Mouse (Mus musculus) thymus, adult 2 months (tissue): ENCODE measurements at regions not wholly inside any gene's neighbourhood (a gene's known extent, or its start where the extent isn't known, plus 50 kb on each side); places are given as distances from the start of the nearest gene placed in this dataset.

Experiments used
- DNase-seq: peaks from one replicate; pipeline ENCODE4 v3.0.0; 2021
- H3K27ac ChIP-seq: fragments of 200-500 bp; 2 replicates; pipeline ENCODE4 v1.5.1; 2012; ENCODE audit warnings: low read length, control low read depth; ENCODE audit not compliant: control insufficient read depth, insufficient read depth
- H3K27me3 ChIP-seq: fragments of 200-500 bp; 2 replicates; pipeline ENCODE4 v1.6.1; 2012; ENCODE audit warnings: mild to moderate bottlenecking, low read length, moderate library complexity, mixed read lengths; ENCODE audit not compliant: control insufficient read depth, insufficient read depth
- H3K36me3 ChIP-seq: fragments of 200-500 bp; 2 replicates; pipeline ENCODE4 v1.6.1; 2012; ENCODE audit warnings: mild to moderate bottlenecking, low read length, moderate library complexity; ENCODE audit not compliant: control insufficient read depth, insufficient read depth
- H3K4me1 ChIP-seq: fragments of 200-500 bp; replicated peaks from 2 replicates; pipeline ENCODE4 v1.6.1; 2012; ENCODE audit warnings: low read length; ENCODE audit not compliant: control insufficient read depth, insufficient read depth
- H3K4me3 ChIP-seq: fragments of 200-500 bp; 2 replicates; pipeline ENCODE4 v1.5.1; 2012; ENCODE audit warnings: mild to moderate bottlenecking, low read length, control low read depth, moderate library complexity; ENCODE audit not compliant: control insufficient read depth, insufficient read depth
- CTCF ChIP-seq: fragments of 200-500 bp; IDR thresholded peaks from 2 replicates; pipeline ENCODE4 v1.5.1; 2012; ENCODE audit warnings: mild to moderate bottlenecking, control low read depth, low read length, moderate library complexity, borderline replicate concordance; ENCODE audit not compliant: control insufficient read depth, poor library complexity, insufficient read depth; ENCODE audit errors: extremely low read depth
- POLR2A ChIP-seq: fragments of 200-500 bp; IDR thresholded peaks from 2 replicates; pipeline ENCODE4 v1.6.1; 2012; ENCODE audit warnings: mild to moderate bottlenecking, low read length, control low read depth, moderate library complexity; ENCODE audit not compliant: control insufficient read depth, poor library complexity, insufficient read depth; ENCODE audit errors: extremely low read depth
- WGBS: fragments of 180-500 bp; shearing (Covaris S2); methylation state at CpG from one replicate; pipeline ENCODE4 v1.1.7; 2018; 5-methylcytosine and 5-hydroxymethylcytosine counted together

- peaks cover 4% of the 10 kb centered on the region; the same call in 1 of the 2 replicates for H3K4me1 ChIP-seq
- no peak for TF ChIP-seq POLR2A
- no peak for TF ChIP-seq CTCF
- H3K4me3 ChIP-seq = no peak overlapping the region
- no peaks in the 10 kb centered on the region for H3K36me3 ChIP-seq
- no peak overlapping the region; the same call in 1 of the 2 replicates for H3K27ac ChIP-seq
- peak; percentile 76 for DNase-seq
- no peaks in the 10 kb centered on the region for H3K27me3 ChIP-seq
- WGBS = 2% methylated on average over 6 of the region's 6 CpGs
Measured at GRCm38 (mm10) chr6:70714239-70714638, 77.8 kb downstream of the Rpia start.

GRCm38 (mm10) chr6:70713665-70714064 is 78.4 kb downstream of the Rpia start:
- 85% methylated on average over 6 of the region's 6 CpGs for WGBS
- Histone ChIP-seq H3K36me3 (no peaks in the 10 kb centered on the region), H3K4me1 (peaks cover 4% of the 10 kb centered on the region; the same call in 1 of the 2 replicates), H3K4me3 (no peak overlapping the region), H3K27me3 (no peaks in the 10 kb centered on the region), H3K27ac (no peak overlapping the region)
- DNase-seq = no peak
- TF ChIP-seq CTCF (no peak), POLR2A (no peak)

GRCm38 (mm10) chr6:70713118-70713517 is 78.9 kb downstream of the Rpia start:
- H3K36me3 ChIP-seq = no peaks in the 10 kb centered on the region
- H3K4me3 ChIP-seq = no peak overlapping the region
- peaks cover 4% of the 10 kb centered on the region; the same call in 1 of the 2 replicates for H3K4me1 ChIP-seq
- no peak for DNase-seq
- TF ChIP-seq POLR2A (no peak), CTCF (no peak)
- no peaks in the 10 kb centered on the region for H3K27me3 ChIP-seq
- WGBS = 61% methylated on average over 7 of the region's 7 CpGs
- no peak overlapping the region for H3K27ac ChIP-seq

- WGBS = 30% methylated on average over 7 of the region's 7 CpGs
- Histone ChIP-seq H3K27me3 (no peaks in the 10 kb centered on the region), H3K27ac (no peak overlapping the region), H3K4me3 (no peak overlapping the region), H3K36me3 (no peaks in the 10 kb centered on the region), H3K4me1 (peaks cover 4% of the 10 kb centered on the region; the same call in 1 of the 2 replicates)
- TF ChIP-seq POLR2A (no peak), CTCF (no peak)
- peak; percentile 57 for DNase-seq
Measured at GRCm38 (mm10) chr6:70709338-70710055, 82.5 kb downstream of the Rpia start.

GRCm38 (mm10) chr6:70695596-70695995 is 96.4 kb downstream of the Rpia start:
- no peak for TF ChIP-seq POLR2A
- no peak for TF ChIP-seq CTCF
- H3K27ac ChIP-seq = no peak overlapping the region
- 98% methylated on average over 26 of the region's 26 CpGs for WGBS
- H3K36me3 ChIP-seq = no peaks in the 10 kb centered on the region
- H3K4me1 ChIP-seq = no peaks in the 10 kb centered on the region
- DNase-seq = no peak
- H3K27me3 ChIP-seq = no peaks in the 10 kb centered on the region
- H3K4me3 ChIP-seq = no peak overlapping the region
